Mouse (Mus musculus) hematopoietic stem cell, adult 5-6 weeks (primary cell): ENCODE data around the gene Cux2. TPM values are rescaled to one million over a fixed set of nuclear protein-coding genes. Genes with fewer than 3 reads are reported as not detected.

ENCODE experiments used
- ATAC-seq, 2 experiments: fragments of 125-278 bp in 1 of 2; replicated peaks in 1 of 2; 2 replicates each; pipeline ENCODE4 v1.8.0; 2016 to 2017; ENCODE audit warnings: inconsistent platforms in 2 of 2, mild to moderate bottlenecking in 2 of 2, moderate number of reproducible peaks in 2 of 2, low read depth in 1 of 2, moderate TSS enrichment in 1 of 2; ENCODE audit not compliant: low FRiP score in 2 of 2, poor library complexity in 2 of 2, severe bottlenecking in 2 of 2, insufficient read depth in 1 of 2, low TSS enrichment in 1 of 2
- total RNA-seq: library from RNA; stranded (forward); fragments of 172-1452, 232-1000 nt; gene quantifications from 2 replicates; pipeline ENCODE4 v1.2.3, GENCODE M21; 2017

Cux2 gene
- total RNA-seq, 1 experiment from 2014 or later = not detected

DNA sequence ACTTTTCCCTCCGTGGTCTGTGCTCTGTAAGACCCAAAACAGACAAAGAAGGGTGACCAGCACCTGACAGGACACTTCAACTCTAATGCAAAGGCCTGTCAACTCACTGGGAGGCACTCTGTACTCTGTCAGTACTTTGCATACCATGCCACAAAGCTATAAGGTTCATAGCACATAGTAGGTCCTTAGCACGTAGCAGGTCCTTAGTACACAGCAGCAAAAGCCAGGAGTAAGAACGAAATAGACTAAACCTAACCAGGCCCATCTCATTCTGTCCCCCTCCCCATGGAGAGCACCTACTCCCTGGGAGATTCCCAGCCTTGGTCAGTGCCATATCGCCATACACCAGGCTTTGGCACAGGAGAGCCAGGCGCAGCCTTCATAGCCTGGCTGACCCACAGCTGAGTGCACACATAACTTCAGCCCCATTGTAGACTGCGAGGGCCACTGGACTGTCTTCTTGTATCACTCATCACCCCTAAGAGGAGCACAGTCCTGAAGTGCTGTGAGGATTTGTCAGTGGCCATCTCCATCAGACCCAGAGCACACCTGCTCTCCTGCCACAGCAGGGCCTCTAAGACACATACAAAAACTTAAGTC is 218.8 kb downstream of the Cux2 start:
- ATAC-seq = no peak

DNA sequence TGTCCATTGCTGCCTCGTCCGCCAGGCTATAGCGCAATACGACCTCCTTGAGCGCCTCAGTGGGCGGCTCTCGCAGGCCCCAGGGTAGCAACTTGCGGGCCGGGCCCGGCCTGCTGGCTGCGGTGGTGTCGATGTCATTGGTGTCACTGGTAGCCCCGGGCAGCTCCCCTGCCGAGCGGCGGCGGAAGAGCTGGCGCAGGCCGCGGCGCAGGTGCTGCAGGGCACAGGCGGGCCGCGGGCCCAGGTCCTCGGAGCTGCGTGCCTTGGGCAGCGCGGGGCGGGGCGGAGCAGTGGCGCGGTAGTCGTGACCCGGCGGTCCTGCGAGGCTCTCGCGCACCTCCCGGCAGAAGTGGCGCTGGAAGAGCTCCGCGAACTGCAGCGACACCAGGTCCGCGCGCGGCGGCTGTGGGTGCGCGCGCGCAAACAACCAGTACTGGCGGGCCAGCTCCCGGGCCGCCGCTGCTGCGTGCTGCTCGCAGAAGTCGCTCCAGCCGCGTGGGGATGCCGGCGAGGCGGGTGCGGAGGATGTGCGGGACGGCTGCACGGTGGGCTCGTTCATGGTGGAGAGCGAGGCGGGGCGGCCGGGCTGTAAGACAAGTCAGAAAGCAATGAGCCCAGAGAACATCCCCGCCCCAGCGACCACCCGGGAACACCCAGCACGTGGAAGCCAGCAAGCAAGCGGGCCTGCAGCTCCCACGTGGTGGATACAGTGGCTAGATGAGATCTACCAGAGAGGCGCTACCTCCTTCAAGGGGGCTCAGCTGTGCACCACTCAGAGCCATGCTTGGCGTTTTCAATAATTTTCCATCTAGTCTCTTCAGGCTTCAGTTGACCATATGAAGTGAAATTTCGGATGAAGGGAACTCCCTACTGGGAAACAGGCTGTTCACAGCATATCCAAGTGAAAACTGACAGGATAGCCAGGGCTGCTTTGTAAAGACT is 221.1 kb downstream of the Cux2 start:
- no peak for ATAC-seq

DNA sequence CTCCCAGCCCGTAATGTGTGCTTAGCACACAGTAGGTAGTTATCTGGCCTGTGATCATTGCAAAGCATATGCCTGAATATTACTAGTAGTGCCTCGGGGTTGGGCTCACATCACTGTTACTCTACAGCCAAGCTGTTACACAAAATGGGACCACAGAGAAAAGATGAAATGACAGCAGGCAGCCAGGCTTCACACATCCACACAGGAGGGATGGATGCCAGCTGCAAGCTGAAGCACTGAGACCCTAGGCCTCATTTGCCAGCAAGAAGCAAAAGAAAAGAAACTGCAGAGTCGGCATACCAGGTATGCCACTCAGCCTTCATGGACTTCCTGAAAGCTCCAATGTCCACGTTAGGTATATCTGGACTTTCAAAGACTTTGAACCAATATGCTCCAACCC is 222.0 kb downstream of the Cux2 start:
- ATAC-seq = no peak

GRCm38 (mm10) chr5:121825606-121826005 is 224.3 kb downstream of the Cux2 start:
- no peak for ATAC-seq

DNA sequence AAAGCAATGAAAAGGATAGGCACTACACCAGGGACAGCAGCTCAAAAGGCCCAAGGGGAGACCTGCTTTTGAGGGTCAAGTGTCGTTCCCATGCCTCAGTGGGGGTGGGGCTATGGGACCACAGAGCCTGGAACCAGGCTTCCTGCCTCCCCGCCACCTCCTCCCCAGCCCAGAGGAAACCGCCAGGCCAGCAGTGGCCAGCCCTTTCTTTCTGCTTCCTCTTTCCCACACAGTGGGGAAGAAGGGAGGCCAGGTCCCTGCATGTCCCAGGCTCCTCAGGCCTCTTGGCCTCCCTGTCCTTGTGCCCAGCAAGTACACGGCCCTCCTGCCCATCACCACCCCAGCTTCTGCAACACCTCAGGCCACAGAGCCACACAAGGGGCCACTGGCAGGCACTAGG is 225.8 kb downstream of the Cux2 start:
- ATAC-seq = peak; percentile 61 to 72

- ATAC-seq = no peak
These were observed 226.2 kb downstream of the Cux2 start for GRCm38 (mm10) chr5:121823668-121824067.

DNA sequence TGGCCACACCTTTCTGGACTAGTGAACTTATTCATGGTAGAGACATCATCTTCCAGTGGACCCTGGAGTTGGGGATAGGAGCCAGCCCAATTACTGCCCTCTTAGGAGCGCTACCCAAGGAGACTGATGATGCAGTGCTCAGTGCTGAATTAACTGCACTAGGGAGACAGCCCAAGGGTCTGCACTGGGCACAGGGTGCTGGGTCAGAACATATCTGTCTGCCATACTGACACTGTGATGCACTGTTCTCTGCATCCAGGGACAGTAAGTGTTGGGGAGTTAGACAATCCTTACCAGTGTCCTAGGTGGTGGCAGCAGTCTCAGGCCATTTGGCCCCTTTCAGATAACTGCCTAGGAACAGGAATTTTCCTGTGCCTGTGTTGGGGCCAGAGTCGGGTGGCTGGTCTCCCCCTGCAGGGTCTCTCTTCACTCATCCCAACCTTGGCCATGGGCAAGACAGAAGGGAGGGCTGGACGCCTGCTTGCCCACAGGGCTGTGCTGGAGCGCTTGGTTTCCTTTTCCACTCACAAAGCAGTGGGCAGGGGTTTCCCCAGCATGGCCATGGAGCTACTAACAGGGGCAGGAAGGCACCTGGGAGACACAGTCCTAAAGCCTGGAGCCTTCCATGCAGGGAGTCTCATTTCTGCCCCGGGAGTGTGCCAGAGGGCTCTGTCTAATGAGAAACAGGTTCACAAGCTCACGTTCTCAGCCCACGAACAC is 227.0 kb downstream of the Cux2 start:
- ATAC-seq = no peak

DNA sequence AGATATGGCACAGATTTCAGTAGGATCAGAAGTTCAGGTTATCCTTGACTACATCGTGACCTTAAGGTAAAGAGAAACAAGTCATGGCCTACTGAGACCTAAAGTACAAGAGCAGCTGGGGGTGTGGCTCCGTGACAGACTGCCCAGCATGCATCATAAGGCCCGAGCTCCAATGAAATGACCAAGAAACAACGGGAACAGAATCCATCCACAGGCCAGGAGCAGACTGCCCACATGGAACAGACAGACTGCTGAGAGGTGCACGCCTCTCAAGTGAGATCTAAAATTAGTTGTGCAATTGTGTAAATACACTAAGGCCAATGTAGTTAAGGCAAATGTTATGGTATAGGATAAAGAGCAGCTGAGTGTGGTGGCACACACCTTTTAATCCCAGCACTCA is 228.3 kb downstream of the Cux2 start:
- ATAC-seq = no peak

- no peak for ATAC-seq
These were observed 228.8 kb downstream of the Cux2 start for GRCm38 (mm10) chr5:121821116-121821515.

DNA sequence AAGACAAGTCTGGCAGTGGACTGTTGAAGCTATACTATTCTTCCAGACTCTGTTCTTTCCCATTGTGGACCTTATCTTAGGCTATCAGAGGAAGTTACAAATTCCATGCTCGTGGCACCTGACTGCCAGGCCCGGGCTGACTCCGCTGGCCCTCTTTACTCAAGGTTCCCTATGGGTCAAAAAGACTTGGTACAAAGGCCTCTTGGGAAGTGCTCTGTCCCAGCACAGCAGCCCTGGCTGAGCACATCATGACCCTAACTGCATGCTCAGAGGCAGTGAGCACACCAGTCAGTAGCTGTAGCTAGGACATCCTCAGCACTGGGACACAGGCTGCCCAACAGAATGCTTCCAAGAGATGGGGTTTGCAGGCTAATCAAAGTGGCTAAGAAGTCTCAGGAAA is 229.2 kb downstream of the Cux2 start:
- no peak for ATAC-seq

- ATAC-seq = no peak
These were observed 229.7 kb downstream of the Cux2 start for GRCm38 (mm10) chr5:121820161-121820560.

DNA sequence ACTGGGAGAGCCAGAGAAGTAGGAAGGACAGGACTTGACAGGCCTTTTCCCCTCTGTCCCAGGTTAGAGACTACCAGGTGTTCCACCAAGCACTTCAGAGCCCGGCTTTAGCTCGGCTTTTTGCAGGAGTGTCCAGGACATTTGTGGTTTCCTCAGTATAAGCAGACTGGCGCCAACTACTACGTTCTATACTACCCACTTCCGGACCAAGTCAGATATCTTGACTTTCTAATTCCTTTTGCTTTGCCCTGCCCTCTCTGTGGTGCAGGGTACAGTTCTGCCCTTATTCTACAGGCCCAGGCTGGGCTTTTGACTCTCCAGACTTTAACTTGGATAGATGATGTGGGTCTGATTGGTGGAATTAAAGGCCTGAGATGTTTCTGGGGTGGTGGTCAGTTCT is 230.3 kb downstream of the Cux2 start:
- peak in 1 of 2 experiments; percentile 20; a peak in 2 of 4 replicates for ATAC-seq

DNA sequence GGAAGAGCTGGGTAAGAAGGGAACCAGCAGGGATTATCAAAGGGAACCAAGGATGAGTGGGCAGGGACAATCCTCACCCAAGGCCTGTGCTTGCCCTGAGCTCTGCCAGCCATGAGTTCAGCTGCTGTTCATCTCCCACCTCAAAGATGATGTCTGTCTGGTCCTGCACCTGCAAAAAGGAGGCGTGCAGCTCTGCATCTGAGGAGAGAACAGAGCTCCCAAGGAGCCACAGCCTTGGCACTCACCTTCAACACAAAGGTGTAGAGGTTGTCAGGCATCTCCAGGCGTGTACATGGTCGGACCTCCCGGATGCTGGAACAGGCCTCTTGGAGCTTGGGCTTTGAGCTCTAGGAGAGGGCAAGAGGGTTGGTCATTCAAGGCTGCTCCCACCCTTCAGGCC is 231.0 kb downstream of the Cux2 start:
- no peak for ATAC-seq

GRCm38 (mm10) chr5:121818401-121818800 is 231.5 kb downstream of the Cux2 start:
- ATAC-seq = no peak

- no peak for ATAC-seq
These were observed 232.4 kb downstream of the Cux2 start for GRCm38 (mm10) chr5:121817551-121817950.

- ATAC-seq = no peak
These were observed 233.3 kb downstream of the Cux2 start for GRCm38 (mm10) chr5:121816611-121817010.

DNA sequence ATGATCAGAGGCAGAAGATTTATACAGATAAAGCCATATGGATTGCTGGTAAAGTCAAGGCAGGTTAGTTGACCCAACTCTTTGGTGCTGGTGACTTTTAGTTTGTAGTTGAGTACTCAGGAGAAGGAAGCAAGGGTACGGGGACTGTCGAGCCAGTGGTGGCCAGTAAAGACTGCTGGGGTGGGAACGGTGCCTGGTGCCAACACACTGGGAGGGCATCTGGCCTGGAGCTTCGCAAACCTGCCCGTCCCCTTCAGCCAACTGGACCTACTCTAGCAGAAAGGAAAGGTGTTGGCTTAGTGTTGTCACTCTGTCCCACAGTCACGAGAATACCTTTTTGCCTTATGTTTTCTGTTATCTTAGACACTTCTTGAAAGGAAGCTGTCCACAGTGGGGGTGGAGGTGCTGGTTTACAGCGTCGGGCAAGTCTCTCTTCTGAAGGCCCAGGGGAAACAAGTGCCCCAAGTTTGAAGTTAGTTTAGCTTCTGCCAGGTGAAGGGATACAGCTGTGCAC is 234.0 kb downstream of the Cux2 start:
- ATAC-seq = no peak

GRCm38 (mm10) chr5:121815067-121815466 is 234.8 kb downstream of the Cux2 start:
- ATAC-seq = no peak
